Mouse (Mus musculus): Measurements from ENCODE around the gene Rbpj.

DNA sequence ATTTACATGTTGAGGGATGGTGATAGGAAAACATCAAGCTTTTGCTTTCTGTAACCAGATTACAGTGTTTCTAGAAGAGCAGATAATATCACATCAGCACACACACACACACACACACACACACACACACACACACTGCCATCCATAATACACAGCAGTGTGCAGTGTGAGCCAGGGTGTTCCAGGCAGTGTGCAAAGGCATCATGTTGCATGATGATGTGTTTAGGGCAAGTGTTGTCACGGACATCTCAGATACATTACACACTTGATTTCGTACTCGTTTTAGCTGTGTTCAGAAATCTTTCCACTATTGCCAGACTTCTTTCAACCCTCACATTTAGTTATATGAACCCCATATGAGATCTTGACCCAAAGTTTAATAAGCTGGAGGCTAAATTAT lies 33.6 kb downstream of the Rbpj start:
- TF ChIP-seq POLR2A (IDR thresholded peaks at IDR 0.05; ENCODE audit: low read depth, low read length) (no peak), CTCF (IDR thresholded peaks at IDR 0.05; ENCODE audit: extremely low read depth, insufficient read length, insufficient replicate concordance, low read depth, low read length) (no peak)

All from small intestine, adult 2 months (tissue).